Mouse (Mus musculus) midbrain, embryonic 14.5 days (tissue): ENCODE measurements at regions not wholly inside any gene's neighbourhood (a gene's known extent, or its start where the extent isn't known, plus 50 kb on each side); places are given as distances from the start of the nearest gene placed in this dataset.

ENCODE experiments used
- ATAC-seq: fragments of 200-750 bp; cut with Nextera tagmentation; 2 replicates; pipeline ENCODE4 v1.8.0; 2017; ENCODE audit warnings: moderate number of reproducible peaks, moderate library complexity; ENCODE audit not compliant: low FRiP score, low TSS enrichment
- DNase-seq: peaks from one replicate; pipeline ENCODE4 v3.0.0-alpha.2; 2015
- H3K27ac ChIP-seq: fragments of 300-500 bp; sonication (generic); replicated peaks from 2 replicates; pipeline ENCODE4 v1.5.1; 2014; ENCODE audit warnings: mild to moderate bottlenecking, low read depth, low read length, moderate library complexity
- H3K27me3 ChIP-seq: fragments of 300-500 bp; sonication (generic); 2 replicates; pipeline ENCODE4 v1.6.1; 2014; ENCODE audit warnings: low read length, control low read depth, mixed read lengths; ENCODE audit not compliant: control insufficient read depth, insufficient read depth
- H3K36me3 ChIP-seq: fragments of 300-500 bp; sonication (generic); 2 replicates; pipeline ENCODE4 v1.6.1; 2014; ENCODE audit warnings: low read length, control low read depth; ENCODE audit not compliant: control insufficient read depth, insufficient read depth
- H3K4me1 ChIP-seq: fragments of 300-500 bp; sonication (generic); 2 replicates; pipeline ENCODE4 v1.6.1; 2014; ENCODE audit warnings: mild to moderate bottlenecking, antibody characterized with exemption, low read length, control low read depth; ENCODE audit not compliant: control insufficient read depth, insufficient read depth
- H3K4me2 ChIP-seq: fragments of 300-500 bp; sonication (generic); 2 replicates; pipeline ENCODE4 v1.6.1; 2014; ENCODE audit warnings: mild to moderate bottlenecking, low read length, moderate library complexity
- H3K4me3 ChIP-seq: fragments of 300-500 bp; sonication (generic); replicated peaks from 2 replicates; pipeline ENCODE4 v1.5.1; 2014; ENCODE audit warnings: low read depth, low read length
- H3K9ac ChIP-seq: fragments of 300-500 bp; sonication (generic); replicated peaks from 2 replicates; pipeline ENCODE4 v1.6.1; 2014; ENCODE audit warnings: mild to moderate bottlenecking, low read length, moderate library complexity
- H3K9me3 ChIP-seq: fragments of 300-500 bp; sonication (generic); 2 replicates; pipeline ENCODE4 v1.6.1; 2016; ENCODE audit warnings: low read length, control low read depth, mixed read lengths; ENCODE audit not compliant: control insufficient read depth
- WGBS: fragments of 180-500 bp; shearing (Covaris S2); extraction: QIAGEN DNeasy Blood & Tissue Kit; methylation state at CpG from one replicate; pipeline ENCODE4 v1.1.7; 2014; 5-methylcytosine and 5-hydroxymethylcytosine counted together

DNA sequence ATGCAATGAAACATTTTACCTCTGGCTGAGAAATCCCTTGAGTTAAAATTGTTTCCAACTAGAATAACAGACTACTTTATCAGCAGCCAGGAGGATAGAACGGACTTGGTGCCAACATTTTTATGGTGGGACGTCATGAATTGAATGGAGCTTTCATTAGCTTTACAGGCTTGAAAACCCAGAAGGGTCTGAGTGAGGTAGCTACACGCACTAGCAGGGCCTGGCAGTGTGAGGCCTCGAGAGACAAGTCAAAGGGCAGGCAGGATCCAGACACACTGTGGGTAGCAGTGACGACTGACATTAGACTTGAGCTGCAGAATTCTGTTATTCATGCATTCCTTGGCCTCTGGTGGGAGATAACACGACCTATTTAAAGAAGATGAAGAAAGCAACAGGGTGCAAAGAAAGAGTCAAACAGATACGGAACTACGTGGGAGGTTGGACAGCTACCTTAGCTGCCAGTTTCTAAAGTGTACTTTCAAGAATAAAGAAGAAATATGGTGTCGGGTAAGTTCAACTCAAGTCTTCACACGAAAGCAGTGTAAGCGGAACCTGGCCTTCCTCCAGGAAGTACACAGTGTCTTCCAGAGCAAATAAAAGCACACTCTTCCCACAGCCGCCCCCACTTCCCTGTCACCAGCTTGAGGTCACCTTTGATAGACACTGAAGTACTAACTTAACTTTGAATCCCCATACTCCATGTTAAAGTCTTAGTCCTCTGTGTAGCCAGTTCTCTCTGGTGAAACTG lies 53.2 kb upstream of the Acbd6 start:
- Histone ChIP-seq H3K4me3 (no peak overlapping the region), H3K4me1 (no peaks in the 10 kb centered on the region), H3K36me3 (no peaks in the 10 kb centered on the region), H3K27me3 (no peaks in the 10 kb centered on the region), H3K9ac (no peak overlapping the region), H3K4me2 (no peak overlapping the region), H3K9me3 (no peaks in the 10 kb centered on the region), H3K27ac (no peak overlapping the region)
- ATAC-seq (no peak), DNase-seq (no peak)
- 66% methylated on average over 12 of the region's 12 CpGs for WGBS

DNA sequence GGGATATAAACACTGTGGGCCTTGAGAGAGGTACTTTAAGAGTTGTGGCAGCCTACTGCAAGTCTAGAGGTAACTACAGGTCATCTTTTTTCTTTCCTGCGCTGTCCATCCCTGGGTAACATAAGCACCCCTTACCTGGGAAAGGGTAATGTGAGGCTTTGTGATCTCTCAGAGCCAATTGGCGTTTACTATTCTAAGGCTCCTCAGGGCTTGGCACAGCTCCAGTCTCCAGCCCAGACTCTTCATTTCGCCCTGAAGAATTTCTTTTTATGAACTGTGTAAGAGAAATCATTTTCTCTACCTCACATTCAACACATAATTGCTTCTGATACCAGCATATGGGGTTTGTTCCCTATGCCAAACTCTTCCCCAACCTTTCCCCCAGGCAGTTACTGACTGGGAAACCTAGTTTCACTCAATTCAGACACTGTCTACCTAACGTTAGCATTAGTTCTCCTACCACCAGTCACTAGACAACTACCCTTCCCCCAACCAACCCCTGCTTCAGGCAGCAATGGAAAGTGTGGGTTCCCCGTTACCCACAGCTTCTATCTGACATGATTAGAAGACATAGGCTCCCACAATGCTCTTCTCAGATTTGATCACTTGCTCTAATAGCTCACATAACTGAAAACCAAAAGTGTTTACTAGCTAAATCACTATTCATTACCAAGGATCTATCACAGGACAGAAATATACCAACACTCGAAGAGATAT lies 52.4 kb upstream of the Acbd6 start:
- no peaks in the 10 kb centered on the region for H3K27me3 ChIP-seq
- no peaks in the 10 kb centered on the region for H3K9me3 ChIP-seq
- DNase-seq: no peak
- no peak for ATAC-seq
- H3K9ac ChIP-seq: no peak overlapping the region
- H3K36me3 ChIP-seq: no peaks in the 10 kb centered on the region
- WGBS: 74% methylated on average over 6 of the region's 6 CpGs
- H3K4me1 ChIP-seq: no peaks in the 10 kb centered on the region
- H3K4me2 ChIP-seq: no peak overlapping the region
- H3K27ac ChIP-seq: no peak overlapping the region
- no peak overlapping the region for H3K4me3 ChIP-seq
